Mouse (Mus musculus) forebrain, embryonic 16.5 days (tissue): Measurements from ENCODE around the gene Tmem222. TPM values are rescaled to one million over a fixed set of nuclear protein-coding genes. Genes with fewer than 3 reads are reported as not detected.
A peak's percentile ranks its signal among the peaks of the same experiment; 100 is the strongest.

ENCODE experiments used
- ATAC-seq: fragments of 200-750 bp; cut with Nextera tagmentation; 2 replicates; pipeline ENCODE4 v1.8.0; 2017; ENCODE audit warnings: mild to moderate bottlenecking, moderate library complexity
- H3K27ac ChIP-seq: fragments of 300-500 bp; sonication (generic); 2 replicates; pipeline ENCODE4 v1.5.1; 2014; ENCODE audit warnings: low read length, control low read depth
- H3K27me3 ChIP-seq: fragments of 300-500 bp; sonication (generic); replicated peaks from 2 replicates; pipeline ENCODE4 v1.6.1; 2014; ENCODE audit warnings: low read length; ENCODE audit not compliant: control insufficient read depth, insufficient read depth
- H3K36me3 ChIP-seq: fragments of 300-500 bp; sonication (generic); 2 replicates; pipeline ENCODE4 v1.6.1; 2014; ENCODE audit not compliant: control insufficient read depth, insufficient read depth
- H3K4me1 ChIP-seq: fragments of 300-500 bp; sonication (generic); replicated peaks from 2 replicates; pipeline ENCODE4 v1.6.1; 2014; ENCODE audit warnings: low read length; ENCODE audit not compliant: control insufficient read depth, insufficient read depth
- H3K4me2 ChIP-seq: fragments of 300-500 bp; sonication (generic); 2 replicates; pipeline ENCODE4 v1.6.1; 2014; ENCODE audit warnings: mild to moderate bottlenecking, low read length, control low read depth
- H3K4me3 ChIP-seq: fragments of 300-500 bp; sonication (generic); replicated peaks from 2 replicates; pipeline ENCODE4 v1.5.1; 2014; ENCODE audit warnings: mild to moderate bottlenecking, low read length, control low read depth
- H3K9ac ChIP-seq: fragments of 300-500 bp; sonication (generic); replicated peaks from 2 replicates; pipeline ENCODE4 v1.6.1; 2014; ENCODE audit warnings: low read depth, low read length, control low read depth
- H3K9me3 ChIP-seq: fragments of 300-500 bp; sonication (generic); 2 replicates; pipeline ENCODE4 v1.6.1; 2016; ENCODE audit warnings: low read length; ENCODE audit not compliant: control insufficient read depth
- WGBS: fragments of 180-500 bp; shearing (Covaris S2); extraction: QIAGEN DNeasy Blood & Tissue Kit; methylation state at CpG from one replicate; pipeline ENCODE4 v1.1.7; 2014; 5-methylcytosine and 5-hydroxymethylcytosine counted together
- polyA plus RNA-seq: library from polyadenylated mRNA; unstranded; fragments of >200 nt; fragmentation: Nextera tagmentation; extraction: Ambion mirVana; gene quantifications from 2 replicates; pipeline ENCODE4 v1.2.1, GENCODE M21; 2015

Tmem222 gene
- polyA plus RNA-seq: 112 and 124 TPM in 2 replicates

DNA sequence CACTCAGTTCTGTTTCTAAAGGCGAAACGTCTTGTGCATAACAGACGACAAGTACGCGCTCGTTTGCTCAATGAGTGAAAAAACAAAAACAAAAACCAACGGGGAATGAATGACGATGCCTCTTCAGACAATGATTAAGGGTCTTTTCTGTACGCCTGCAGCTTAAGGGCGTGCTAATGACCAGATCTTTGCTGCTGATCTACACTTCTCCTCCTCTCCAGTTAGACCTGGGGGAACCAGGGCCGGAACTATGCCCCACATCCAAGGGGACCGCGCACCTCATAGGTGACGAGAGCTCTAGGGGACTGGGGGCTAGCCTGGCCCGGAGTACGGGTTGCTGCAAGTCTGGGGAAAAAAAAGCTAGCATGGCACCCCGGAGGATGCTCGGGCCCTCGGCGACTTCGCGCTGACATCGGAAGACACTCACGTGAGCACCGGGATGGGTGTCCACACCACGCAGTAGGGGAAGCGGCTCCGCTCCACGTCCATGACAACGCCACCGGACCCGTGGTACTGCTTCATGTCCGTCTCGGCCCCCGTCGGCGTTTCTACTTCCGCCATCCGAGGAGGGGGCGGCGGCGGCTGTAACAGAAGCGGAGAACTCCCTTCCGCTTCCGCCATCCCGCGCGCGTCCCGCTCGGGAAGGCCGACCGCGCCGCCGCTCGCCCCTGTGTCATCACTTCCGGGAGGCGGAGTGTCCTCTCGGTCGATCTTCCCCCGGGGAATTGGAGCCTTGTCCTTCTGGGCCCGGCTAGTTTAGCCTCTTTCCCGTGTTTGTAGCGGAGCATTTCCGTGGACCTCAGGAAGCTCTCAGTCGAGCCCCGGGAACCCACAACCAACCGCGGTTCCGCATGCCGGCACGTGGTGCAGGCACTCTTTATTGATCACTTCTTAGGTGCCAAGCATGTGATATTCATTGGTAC is at the start of gene Tmem222:
Tmem222 (minus strand) TSS at position 689 of the 923 bp plus-strand sequence.
- Histone ChIP-seq H3K27me3 (no peaks in the 10 kb centered on the region), H3K9me3 (no peaks in the 10 kb centered on the region), H3K4me1 (peaks cover 34% of the 10 kb centered on the region), H3K27ac (peak within 1 kb of the TSS; percentile 84), H3K9ac (peak within 1 kb of the TSS; percentile 90), H3K4me3 (peak within 1 kb of the TSS; percentile 90), H3K36me3 (no peaks in the 10 kb centered on the region), H3K4me2 (peak within 1 kb of the TSS; percentile 83)
- under 1% methylated on average over 73 of the region's 73 CpGs for WGBS
- ATAC-seq: peak; percentile 96

GRCm38 (mm10) chr4:133319667-133320066 is 42.1 kb upstream of the Tmem222 start:
- Histone ChIP-seq H3K4me1 (no peaks in the 10 kb centered on the region), H3K27ac (no peak overlapping the region), H3K27me3 (no peaks in the 10 kb centered on the region), H3K4me3 (no peak overlapping the region), H3K9ac (no peak overlapping the region), H3K4me2 (no peak overlapping the region), H3K9me3 (no peaks in the 10 kb centered on the region), H3K36me3 (no peaks in the 10 kb centered on the region)
- 89% methylated on average over 3 of the region's 3 CpGs for WGBS
- ATAC-seq: no peak

GRCm38 (mm10) chr4:133315991-133316390 is 38.4 kb upstream of the Tmem222 start:
- H3K4me1 ChIP-seq: no peaks in the 10 kb centered on the region
- H3K4me2 ChIP-seq: no peak overlapping the region
- ATAC-seq: no peak
- H3K9me3 ChIP-seq: no peaks in the 10 kb centered on the region
- no peak overlapping the region for H3K9ac ChIP-seq
- no peaks in the 10 kb centered on the region for H3K27me3 ChIP-seq
- no peak overlapping the region for H3K27ac ChIP-seq
- WGBS: 87% methylated on average over 5 of the region's 5 CpGs
- H3K4me3 ChIP-seq: no peak overlapping the region
- H3K36me3 ChIP-seq: no peaks in the 10 kb centered on the region; the same call in 1 of the 2 replicates

DNA sequence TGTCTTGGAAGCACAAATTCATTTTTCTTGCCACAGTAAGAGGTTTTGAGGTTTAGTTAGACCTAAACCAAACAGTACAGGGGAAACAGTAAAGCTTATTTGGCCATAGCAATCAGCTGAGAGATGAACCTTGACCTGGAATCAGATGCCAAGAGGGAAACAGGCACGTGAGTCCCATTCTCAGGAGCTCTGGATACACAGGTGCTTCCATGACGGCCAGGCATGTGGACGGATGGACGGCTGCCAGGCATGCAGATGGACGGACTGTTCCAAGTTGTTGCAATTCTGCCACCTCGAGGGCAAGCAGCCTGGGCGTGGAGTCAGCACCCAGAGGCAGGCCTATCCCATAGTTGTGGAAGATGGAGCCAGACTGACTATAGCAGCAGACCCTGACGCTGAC is 37.3 kb upstream of the Tmem222 start:
- Histone ChIP-seq H3K4me1 (no peaks in the 10 kb centered on the region), H3K9ac (no peak overlapping the region), H3K4me3 (no peak overlapping the region), H3K9me3 (no peaks in the 10 kb centered on the region), H3K4me2 (no peak overlapping the region), H3K36me3 (no peaks in the 10 kb centered on the region; the same call in 1 of the 2 replicates), H3K27ac (no peak overlapping the region), H3K27me3 (no peaks in the 10 kb centered on the region)
- WGBS: 81% methylated on average over 8 of the region's 8 CpGs
- no peak for ATAC-seq

DNA sequence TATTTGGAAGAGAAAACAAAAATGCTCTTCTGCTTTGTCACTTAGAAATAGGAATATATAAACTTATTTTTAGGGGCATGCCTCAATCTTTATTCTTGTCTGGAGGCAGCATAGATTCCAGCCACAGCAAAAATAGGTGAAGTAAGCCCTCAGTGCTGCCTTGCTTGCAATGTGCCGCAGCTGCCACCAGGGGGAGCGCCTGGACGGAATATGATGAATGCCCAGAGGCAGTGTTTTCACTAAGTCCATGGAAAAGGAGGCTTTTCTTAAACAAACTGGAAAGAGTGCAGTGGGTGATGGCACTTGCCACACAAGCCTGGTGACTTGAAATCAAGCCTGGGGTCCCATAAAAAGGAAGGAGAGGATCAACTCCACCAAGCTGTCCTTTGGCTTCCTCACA is 32.4 kb upstream of the Tmem222 start:
- H3K27ac ChIP-seq: no peak overlapping the region
- no peak overlapping the region for H3K9ac ChIP-seq
- 0% methylated on average over 3 of the region's 3 CpGs for WGBS
- no peaks in the 10 kb centered on the region for H3K9me3 ChIP-seq
- H3K36me3 ChIP-seq: peaks cover 5% of the 10 kb centered on the region; the same call in 1 of the 2 replicates
- H3K4me1 ChIP-seq: no peaks in the 10 kb centered on the region
- no peak overlapping the region for H3K4me3 ChIP-seq
- H3K4me2 ChIP-seq: no peak overlapping the region
- ATAC-seq: no peak
- H3K27me3 ChIP-seq: no peaks in the 10 kb centered on the region

DNA sequence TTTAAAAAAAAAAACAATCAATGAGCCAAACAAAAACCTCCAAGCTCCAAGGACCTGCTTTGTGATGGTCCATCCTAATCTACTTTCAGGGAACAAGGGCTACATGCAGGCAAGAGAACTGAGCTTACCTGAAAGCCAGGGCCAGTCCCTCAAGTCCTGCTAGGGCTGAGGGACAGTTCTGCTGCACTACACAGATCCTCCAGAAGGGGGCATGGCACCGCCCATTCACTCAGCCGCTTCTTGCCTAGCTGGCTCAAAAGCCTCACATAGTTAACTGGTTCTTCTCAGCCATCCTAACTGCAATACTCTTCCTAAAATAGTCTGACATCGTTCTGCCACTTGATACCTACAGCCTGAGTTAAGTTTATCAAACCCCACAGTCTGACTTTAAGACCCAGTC is 29.7 kb upstream of the Tmem222 start:
- no peaks in the 10 kb centered on the region for H3K9me3 ChIP-seq
- H3K27ac ChIP-seq: no peak overlapping the region
- no peaks in the 10 kb centered on the region for H3K27me3 ChIP-seq
- no peak overlapping the region for H3K9ac ChIP-seq
- no peak overlapping the region for H3K4me3 ChIP-seq
- H3K4me2 ChIP-seq: no peak overlapping the region
- H3K4me1 ChIP-seq: peaks cover 2% of the 10 kb centered on the region
- no peak for ATAC-seq
- WGBS: 31% methylated on average over 3 of the region's 3 CpGs
- peaks cover 8% of the 10 kb centered on the region; the same call in 1 of the 2 replicates for H3K36me3 ChIP-seq

GRCm38 (mm10) chr4:133305825-133306224 is 28.2 kb upstream of the Tmem222 start:
- no peak overlapping the region for H3K9ac ChIP-seq
- H3K4me3 ChIP-seq: no peak overlapping the region
- 90% methylated on average over 7 of the region's 7 CpGs for WGBS
- no peaks in the 10 kb centered on the region for H3K9me3 ChIP-seq
- peaks cover 8% of the 10 kb centered on the region for H3K4me1 ChIP-seq
- H3K27ac ChIP-seq: no peak overlapping the region
- no peak overlapping the region for H3K4me2 ChIP-seq
- H3K36me3 ChIP-seq: peaks cover 8% of the 10 kb centered on the region; the same call in 1 of the 2 replicates
- ATAC-seq: no peak
- H3K27me3 ChIP-seq: no peaks in the 10 kb centered on the region

GRCm38 (mm10) chr4:133304770-133305169 is 27.2 kb upstream of the Tmem222 start:
- no peak for ATAC-seq
- Histone ChIP-seq H3K4me2 (no peak overlapping the region), H3K9me3 (no peaks in the 10 kb centered on the region), H3K9ac (no peak overlapping the region), H3K4me1 (peaks cover 18% of the 10 kb centered on the region), H3K36me3 (peaks cover 8% of the 10 kb centered on the region; the same call in 1 of the 2 replicates), H3K4me3 (no peak overlapping the region), H3K27ac (no peak overlapping the region), H3K27me3 (no peaks in the 10 kb centered on the region)
- 93% methylated on average over 7 of the region's 7 CpGs for WGBS

- no peak for ATAC-seq
Measured at GRCm38 (mm10) chr4:133302668-133303067, 25.1 kb upstream of the Tmem222 start.

More at GRCm38 (mm10) chr4:133302668-133303067, 25.1 kb upstream of the Tmem222 start:
- Histone ChIP-seq H3K27me3 (no peaks in the 10 kb centered on the region), H3K4me1 (peaks cover 37% of the 10 kb centered on the region), H3K27ac (no peak overlapping the region), H3K4me2 (no peak overlapping the region), H3K9me3 (no peaks in the 10 kb centered on the region), H3K9ac (no peak overlapping the region), H3K36me3 (peaks cover 3% of the 10 kb centered on the region; the same call in 1 of the 2 replicates), H3K4me3 (no peak overlapping the region)
- WGBS: 77% methylated on average over 5 of the region's 5 CpGs
